Mouse (Mus musculus): ENCODE data around the gene Astn2.
A peak's percentile ranks its signal among the peaks of the same experiment; 100 is the strongest.

The Astn2 gene

GRCm38 (mm10) chr4:66310315-66311020, 93.9 kb downstream of the Astn2 start:
- peak; percentile 52 for DNase-seq

DNA sequence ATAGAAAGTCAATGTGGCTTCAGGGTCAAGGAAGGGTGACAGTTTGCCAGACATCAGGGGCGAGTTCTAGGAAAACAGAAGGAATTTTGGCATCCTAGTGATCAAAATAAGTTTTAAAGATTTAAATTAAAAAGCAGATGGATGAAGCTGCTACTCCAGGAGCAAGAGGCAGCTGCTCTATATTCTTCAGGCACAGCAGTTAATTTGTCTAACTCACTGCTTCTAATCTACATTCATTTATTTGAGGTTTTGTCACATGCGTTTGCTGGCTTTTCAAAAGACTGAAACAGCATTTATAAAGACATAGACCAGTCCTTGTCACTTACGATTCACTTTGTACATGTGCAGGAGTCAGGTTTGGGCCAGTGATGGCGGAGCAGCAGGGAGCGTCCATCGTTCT, 98.0 kb downstream of the Astn2 start:
- no peak for DNase-seq

- peak; percentile 49 for DNase-seq
These were observed 101.6 kb downstream of the Astn2 start for GRCm38 (mm10) chr4:66302686-66303310.

DNA sequence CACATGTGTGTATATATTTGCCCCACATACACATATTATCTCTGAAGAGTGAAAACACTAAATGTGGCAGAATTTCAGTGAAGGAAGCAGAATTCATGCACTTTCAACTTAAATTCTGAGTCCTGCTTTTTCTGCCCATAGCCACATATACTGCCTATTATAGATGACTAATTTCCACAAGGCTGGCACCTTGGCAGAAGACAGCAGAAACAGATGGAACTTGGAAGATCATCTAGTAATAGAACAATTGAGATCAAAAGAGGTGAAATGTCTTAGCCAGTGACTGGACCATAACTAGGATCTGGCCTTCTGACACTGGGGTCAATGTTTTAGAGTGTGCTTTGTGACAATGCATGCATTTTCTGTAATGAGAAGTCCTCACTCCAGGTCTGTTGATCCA, 119.4 kb downstream of the Astn2 start:
- DNase-seq: no peak

GRCm38 (mm10) chr4:66276096-66276495, 128.3 kb downstream of the Astn2 start:
- peak; percentile 81 for DNase-seq

DNA sequence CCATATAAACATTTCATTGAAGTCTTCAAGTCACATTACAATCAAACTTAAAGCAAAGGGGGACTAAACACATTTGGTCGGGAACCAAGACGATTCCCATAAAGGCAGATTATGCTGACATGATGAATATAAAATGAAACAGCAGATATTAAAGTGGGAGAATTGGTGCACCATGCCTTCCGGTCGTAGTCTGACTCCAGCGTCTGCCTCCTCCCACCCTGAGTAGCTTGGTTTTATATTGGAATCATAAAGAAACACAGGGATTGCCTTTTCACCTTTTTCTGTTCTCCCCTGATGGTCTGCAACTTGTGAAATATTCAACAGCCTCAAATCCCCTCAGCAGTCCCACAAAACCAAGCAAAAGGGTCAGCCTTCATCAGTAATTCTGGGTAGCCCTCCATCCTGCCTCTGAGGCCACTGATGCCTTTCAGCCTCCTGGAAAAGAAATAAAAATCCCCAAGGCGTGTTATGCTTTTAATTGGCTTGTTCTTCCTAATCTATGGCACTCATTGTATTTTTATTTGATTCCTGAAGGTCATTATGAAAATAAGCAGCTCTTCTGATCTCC, 132.8 kb downstream of the Astn2 start:
- DNase-seq: no peak

GRCm38 (mm10) chr4:66264031-66264430, 140.4 kb downstream of the Astn2 start:
- no peak for DNase-seq

DNA sequence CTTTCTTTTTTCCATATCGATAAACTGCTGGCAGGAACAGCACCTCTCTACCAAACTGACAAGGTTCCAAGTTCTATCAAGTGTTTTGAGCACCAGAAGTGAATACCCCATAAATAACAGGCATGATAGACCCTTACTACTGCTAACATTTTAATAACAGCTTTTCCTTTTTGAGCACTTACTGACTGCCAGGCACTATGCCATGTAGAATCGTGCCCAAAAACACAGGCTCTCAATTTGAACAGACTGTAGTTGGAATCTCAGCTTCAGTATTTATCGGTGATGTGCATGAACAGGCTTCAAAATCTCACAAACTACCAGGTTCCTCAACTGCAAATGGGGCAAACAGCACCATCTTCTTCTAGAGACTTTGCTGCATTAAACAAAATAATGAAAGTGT, 143.1 kb downstream of the Astn2 start:
- no peak for DNase-seq

DNA sequence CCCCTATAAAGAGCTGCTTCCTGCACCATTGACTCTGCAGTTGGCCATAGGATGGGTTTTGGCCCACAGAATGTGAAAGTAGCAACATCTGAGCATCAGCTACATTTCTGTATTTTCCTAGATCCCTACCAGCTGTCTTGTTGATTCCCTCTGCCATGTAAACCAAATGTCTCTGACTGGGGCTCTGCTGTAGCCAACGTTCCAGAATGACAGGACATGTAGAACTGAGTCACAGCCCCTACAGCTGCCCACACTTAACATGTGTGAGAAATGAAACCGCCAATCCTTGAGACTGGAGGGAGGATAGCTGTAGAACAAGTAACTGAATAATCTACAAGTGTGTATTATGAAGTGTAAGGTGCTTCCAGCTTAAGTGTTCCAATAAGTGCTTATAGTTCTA, 145.5 kb downstream of the Astn2 start:
- DNase-seq: no peak

- DNase-seq: peak; percentile 21
These were observed 149.5 kb downstream of the Astn2 start for GRCm38 (mm10) chr4:66254695-66255492.

DNA sequence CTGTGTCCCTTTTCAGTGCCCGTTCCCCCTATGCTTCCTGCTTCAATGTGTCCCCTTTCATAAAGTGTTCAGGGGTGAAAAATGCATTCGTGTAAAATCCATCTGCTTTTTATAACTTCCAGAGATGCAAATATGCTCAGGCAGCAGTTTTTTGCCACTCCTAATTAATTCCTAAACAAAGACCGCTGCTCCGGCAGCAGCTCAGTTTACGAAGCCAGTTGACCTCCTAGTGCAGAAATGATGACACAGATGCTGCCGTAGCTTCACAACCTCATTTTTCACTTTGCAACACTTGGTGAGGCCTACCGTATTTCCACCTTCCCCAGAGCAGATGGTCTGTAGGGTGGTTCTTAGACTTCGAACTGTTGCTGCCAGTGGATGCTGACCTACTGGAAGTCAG, 155.9 kb downstream of the Astn2 start:
- DNase-seq: peak; percentile 72

GRCm38 (mm10) chr4:66242683-66243082, 161.7 kb downstream of the Astn2 start:
- no peak for DNase-seq

DNA sequence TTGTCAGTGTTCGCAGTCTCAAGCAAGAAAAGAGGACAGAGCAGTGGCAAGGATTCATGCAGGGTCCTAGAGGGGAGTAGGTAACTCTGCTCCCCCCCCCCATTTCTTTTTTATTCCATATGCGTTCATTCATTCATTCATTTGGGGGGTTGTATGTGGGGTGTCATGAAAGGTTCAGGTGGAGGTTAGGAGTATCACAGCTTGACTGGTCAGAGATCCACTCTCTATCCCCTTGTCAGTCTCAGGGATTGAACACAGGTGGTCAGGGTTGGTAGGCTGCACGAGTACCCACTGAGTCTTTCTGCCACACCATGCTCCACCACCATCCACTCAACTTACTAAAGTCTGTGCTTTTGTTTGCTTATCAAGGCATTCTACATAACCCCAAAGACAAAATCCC, 171.6 kb downstream of the Astn2 start:
- DNase-seq: no peak

DNA sequence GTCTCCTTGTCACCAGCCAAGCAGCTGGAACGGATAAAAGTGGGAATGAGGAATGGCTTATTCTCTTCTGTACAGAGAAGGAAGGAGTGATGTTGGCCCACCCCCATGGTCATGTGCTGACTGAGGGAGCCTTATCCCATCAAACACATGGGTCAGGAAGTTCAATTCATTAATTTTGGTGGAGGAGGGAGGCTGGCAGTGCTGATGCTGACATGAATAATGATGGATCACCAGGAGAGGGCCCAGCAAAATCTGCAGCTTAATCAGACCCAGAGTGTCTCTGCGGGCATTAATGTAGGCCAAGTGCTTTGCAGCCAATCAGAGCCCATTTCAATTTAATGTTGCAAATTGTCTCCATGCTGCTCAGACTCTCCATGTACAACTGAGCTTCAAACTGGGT, 172.1 kb downstream of the Astn2 start:
- DNase-seq: peak; percentile 20

DNA sequence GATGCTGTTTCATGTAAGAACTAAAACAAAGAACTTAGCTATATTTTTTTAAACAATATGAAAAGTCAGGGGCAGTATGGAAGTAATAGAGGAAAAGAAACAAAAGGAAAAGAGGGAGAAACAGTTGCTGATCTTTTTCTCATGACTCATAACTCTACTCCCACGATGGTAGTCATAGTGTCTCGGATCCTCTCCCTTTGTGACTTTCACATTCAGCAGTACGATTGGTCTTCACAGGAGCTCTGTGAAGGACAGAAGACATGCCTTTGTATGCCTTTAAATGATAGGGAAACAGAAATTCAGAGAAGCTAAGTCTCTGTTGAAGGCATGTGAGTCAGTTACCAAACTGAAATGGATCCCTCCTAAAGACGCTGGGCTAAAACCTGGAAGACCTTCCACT, 173.7 kb downstream of the Astn2 start:
- no peak for DNase-seq

GRCm38 (mm10) chr4:66222602-66223317, 181.7 kb downstream of the Astn2 start:
- DNase-seq: no peak

GRCm38 (mm10) chr4:66215170-66215618, 189.2 kb downstream of the Astn2 start:
- peak; percentile 78 for DNase-seq

DNA sequence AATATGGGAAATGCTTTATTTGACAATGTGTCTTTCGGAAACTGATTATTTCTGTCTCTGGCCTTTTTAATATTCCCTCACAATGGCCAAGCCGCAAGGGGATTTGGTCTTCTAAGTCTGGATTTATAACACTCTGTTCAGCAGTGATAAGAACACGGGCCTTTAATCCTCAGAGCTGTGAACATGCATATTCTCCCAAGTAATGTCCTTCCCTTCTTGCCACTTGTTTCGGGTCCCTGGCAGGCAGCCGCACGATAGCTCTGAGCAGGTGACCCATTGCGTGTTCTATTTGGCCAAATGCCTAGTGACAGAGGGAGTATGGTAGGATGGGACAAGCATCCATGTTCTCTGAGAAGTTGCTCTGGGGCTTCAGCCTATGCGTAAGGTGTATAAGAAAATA, 214.8 kb downstream of the Astn2 start:
- DNase-seq: no peak

DNA sequence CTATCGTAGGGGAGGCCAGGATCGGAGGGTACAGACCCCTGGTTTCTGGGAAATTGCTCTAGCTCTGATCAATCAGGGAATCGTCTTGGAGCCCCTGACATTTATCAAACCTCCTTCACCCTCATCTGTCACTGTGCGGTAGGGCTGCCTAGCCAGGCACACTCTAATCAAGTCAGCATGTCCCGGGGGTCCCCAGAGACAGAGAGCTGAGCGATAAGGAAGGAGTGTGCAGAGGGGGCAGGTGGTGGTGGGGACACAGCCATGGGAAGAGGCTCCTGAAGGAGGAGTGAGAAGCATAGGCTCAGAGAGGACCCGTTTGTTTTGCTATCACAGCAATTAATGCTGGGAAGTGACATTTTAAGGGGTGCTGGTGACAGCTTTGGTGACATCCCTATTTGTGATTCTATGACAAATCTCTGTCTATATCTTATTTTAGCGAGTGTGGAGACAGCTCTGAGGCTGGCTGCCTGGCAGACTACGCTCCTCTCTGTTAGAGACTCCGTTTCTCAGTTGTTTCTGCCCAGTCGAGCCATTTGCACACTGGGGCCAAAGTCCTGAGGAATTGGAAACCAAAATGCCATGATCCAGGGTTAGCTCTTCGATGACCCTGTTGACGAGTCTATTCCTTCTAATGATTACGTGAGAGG, 228.4 kb downstream of the Astn2 start:
- DNase-seq: peak; percentile 55

DNA sequence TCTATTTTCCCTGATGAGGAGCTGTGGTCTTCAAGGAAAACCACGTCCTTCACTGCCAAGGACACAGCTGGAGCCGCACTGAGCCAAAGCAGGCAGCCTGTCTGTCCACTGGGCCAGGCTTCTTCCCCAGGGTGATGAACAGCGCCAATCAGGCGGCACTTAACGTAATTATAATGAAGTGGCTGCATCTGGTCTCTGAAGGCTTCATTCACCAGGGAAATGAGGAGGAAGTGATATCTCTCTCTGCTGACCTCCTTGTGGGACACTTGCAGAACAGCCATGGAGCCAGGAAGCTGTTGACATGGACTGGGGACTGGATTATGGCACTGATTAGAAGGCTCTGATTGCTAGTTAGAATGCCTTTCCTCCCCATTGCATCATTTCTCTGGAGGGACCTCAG, 232.8 kb downstream of the Astn2 start:
- peak; percentile 67 for DNase-seq

DNA sequence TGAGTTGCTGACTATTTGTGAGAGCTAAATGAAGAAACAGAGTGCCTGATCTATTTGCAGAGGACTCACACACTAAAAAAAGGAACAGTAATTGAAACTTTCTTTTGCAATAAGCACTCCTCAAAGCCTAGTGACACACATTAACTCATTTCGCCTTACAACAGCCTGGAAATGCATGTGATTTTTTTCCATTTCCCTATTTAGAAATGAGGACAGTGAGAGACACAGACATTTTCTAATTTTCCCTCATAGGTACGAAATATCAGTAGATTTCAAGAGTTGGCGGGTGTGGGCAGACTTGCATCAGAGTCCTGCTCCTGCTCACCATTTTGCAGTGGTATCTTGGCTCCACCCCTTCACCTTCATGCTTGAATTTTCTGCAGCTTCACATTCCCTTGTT, 233.6 kb downstream of the Astn2 start:
- no peak for DNase-seq

DNA sequence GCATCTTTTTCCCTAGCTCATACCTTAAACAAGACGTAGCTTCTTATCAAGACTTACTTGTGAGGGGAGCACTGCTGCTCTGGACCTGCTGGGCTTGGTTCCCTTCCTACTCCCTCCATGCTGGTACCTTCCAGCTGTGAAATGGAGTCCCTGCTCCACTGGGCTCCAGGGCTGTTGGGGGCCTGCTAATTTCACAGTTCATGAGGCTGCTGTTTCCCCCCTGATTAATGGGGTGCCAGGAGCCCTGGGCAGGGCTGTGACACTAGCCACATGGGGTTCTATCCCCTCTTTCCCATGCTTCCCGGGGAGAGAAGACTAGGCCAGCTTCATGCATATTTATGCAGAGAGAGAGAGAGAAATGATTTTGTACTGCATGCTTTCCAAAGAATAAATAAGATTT, 234.9 kb downstream of the Astn2 start:
- DNase-seq: no peak
